Mouse (Mus musculus): ENCODE measurements around the gene Fhit. TPM values are rescaled to one million over a fixed set of nuclear protein-coding genes. Genes with fewer than 3 reads are reported as not detected.

The Fhit gene
- polyA plus RNA-seq, 1 experiment: not detected

DNA sequence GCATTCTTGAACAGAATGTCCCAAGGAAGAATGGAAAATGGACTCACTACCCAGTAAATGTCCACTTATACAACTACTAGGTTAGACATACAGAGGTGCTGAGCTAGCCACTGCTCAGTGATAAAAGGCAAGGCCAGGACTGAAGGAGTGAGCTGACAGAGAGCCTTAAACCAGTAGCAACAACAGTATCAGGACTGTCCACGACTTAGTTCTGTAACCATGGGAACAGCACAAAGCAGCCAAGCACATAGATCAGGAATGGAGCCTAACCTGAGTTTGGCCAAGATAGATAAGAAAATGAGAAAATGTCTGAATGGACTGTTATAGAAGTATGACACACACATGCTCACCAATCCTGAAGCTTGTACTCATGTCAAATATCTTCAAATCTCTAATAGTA lies 279.1 kb downstream of the Fhit start:
- Histone ChIP-seq H3K4me1 (ENCODE audit: control insufficient read depth, insufficient read depth, low read length) (no peaks in the 10 kb centered on the region), H3K4me3 (replicated peaks; ENCODE audit: control insufficient read depth, low read depth, low read length) (no peak overlapping the region), H3K27ac (ENCODE audit: control insufficient read depth, insufficient read depth, low read depth, low read length, poor library complexity) (no peak overlapping the region)
- TF ChIP-seq CTCF (IDR thresholded peaks at IDR 0.05; ENCODE audit: control insufficient read depth, insufficient read depth, low read length) (no peak), POLR2A (IDR thresholded peaks at IDR 0.05; ENCODE audit: borderline replicate concordance, control insufficient read depth, low read depth, low read length) (no peak)
- WGBS: 39% methylated on average over 1 of the region's 1 CpGs

DNA sequence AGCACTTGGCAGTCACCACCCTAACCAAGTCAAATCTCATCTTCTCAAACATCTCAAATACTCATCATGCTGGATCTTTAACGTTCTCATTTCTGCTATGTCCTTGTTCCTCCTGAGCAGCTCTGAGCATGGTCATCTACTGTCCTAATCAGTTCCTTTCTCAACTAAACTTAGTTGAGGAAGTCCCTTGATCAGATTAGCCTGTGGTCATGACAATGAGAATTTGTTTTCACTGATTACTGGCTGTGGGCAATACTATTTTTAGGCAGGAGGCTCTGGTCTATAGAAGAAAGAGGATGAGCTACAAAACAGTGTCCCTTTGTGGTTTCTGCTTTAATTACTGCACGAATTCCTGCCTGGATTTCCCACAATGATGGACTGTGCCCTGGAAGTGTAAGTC lies 281.1 kb downstream of the Fhit start:
- Histone ChIP-seq H3K4me3 (replicated peaks; ENCODE audit: control insufficient read depth, low read depth, low read length) (no peak overlapping the region), H3K4me1 (ENCODE audit: control insufficient read depth, insufficient read depth, low read length) (no peaks in the 10 kb centered on the region), H3K27ac (ENCODE audit: control insufficient read depth, insufficient read depth, low read depth, low read length, poor library complexity) (no peak overlapping the region)
- TF ChIP-seq CTCF (IDR thresholded peaks at IDR 0.05; ENCODE audit: control insufficient read depth, insufficient read depth, low read length) (no peak), POLR2A (IDR thresholded peaks at IDR 0.05; ENCODE audit: borderline replicate concordance, control insufficient read depth, low read depth, low read length) (no peak)
- 16% methylated on average over 2 of the region's 2 CpGs for WGBS

- Histone ChIP-seq H3K27ac (ENCODE audit: control insufficient read depth, insufficient read depth, low read depth, low read length, poor library complexity) (no peak overlapping the region), H3K4me1 (ENCODE audit: control insufficient read depth, insufficient read depth, low read length) (no peaks in the 10 kb centered on the region), H3K4me3 (replicated peaks; ENCODE audit: control insufficient read depth, low read depth, low read length) (no peak overlapping the region)
- TF ChIP-seq POLR2A (IDR thresholded peaks at IDR 0.05; ENCODE audit: borderline replicate concordance, control insufficient read depth, low read depth, low read length) (no peak), CTCF (IDR thresholded peaks at IDR 0.05; ENCODE audit: control insufficient read depth, insufficient read depth, low read length) (no peak)
- WGBS: 74% methylated on average over 3 of the region's 3 CpGs
Observed at GRCm38 (mm10) chr14:10874595-10875372, 287.1 kb downstream of the Fhit start.

DNA sequence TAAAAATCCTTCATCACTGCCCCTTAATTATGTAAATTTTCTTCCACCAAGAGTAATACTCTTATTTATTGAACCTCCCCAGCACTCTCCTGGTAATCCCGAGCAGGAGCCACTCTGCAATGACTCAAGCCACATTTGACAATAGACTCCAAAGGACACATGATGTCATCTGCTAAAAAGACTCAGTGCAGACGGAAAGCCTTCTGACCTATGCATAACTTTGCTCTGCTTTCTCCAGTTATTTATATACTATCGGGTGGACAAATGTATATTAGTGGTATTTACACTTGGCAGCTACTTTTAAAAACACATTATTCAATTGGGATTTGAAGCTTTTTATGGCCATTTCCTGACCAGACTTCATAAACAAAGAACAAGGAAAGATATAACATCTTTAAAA lies 304.2 kb downstream of the Fhit start:
- Histone ChIP-seq H3K4me1 (ENCODE audit: control insufficient read depth, insufficient read depth, low read length) (no peaks in the 10 kb centered on the region), H3K4me3 (replicated peaks; ENCODE audit: control insufficient read depth, low read depth, low read length) (no peak overlapping the region), H3K27ac (ENCODE audit: control insufficient read depth, insufficient read depth, low read depth, low read length, poor library complexity) (no peak overlapping the region)
- no peak for TF ChIP-seq CTCF (IDR thresholded peaks at IDR 0.05; ENCODE audit: control insufficient read depth, insufficient read depth, low read length)
- TF ChIP-seq POLR2A (IDR thresholded peaks at IDR 0.05; ENCODE audit: borderline replicate concordance, control insufficient read depth, low read depth, low read length): no peak
- 73% methylated on average over 3 of the region's 3 CpGs for WGBS

- Histone ChIP-seq H3K27ac (ENCODE audit: control insufficient read depth, insufficient read depth, low read depth, low read length, poor library complexity) (no peak overlapping the region), H3K4me3 (replicated peaks; ENCODE audit: control insufficient read depth, low read depth, low read length) (no peak overlapping the region), H3K4me1 (ENCODE audit: control insufficient read depth, insufficient read depth, low read length) (no peaks in the 10 kb centered on the region)
- TF ChIP-seq POLR2A (IDR thresholded peaks at IDR 0.05; ENCODE audit: borderline replicate concordance, control insufficient read depth, low read depth, low read length): no peak
- no peak for TF ChIP-seq CTCF (IDR thresholded peaks at IDR 0.05; ENCODE audit: control insufficient read depth, insufficient read depth, low read length)
- 75% methylated on average over 1 of the region's 1 CpGs for WGBS
Observed at GRCm38 (mm10) chr14:10851936-10852335, 309.9 kb downstream of the Fhit start.

GRCm38 (mm10) chr14:10836001-10836400 lies 325.8 kb downstream of the Fhit start:
- Histone ChIP-seq H3K4me3 (replicated peaks; ENCODE audit: control insufficient read depth, low read depth, low read length) (no peak overlapping the region), H3K4me1 (ENCODE audit: control insufficient read depth, insufficient read depth, low read length) (no peaks in the 10 kb centered on the region), H3K27ac (ENCODE audit: control insufficient read depth, insufficient read depth, low read depth, low read length, poor library complexity) (no peak overlapping the region)
- TF ChIP-seq POLR2A (IDR thresholded peaks at IDR 0.05; ENCODE audit: borderline replicate concordance, control insufficient read depth, low read depth, low read length) (no peak), CTCF (IDR thresholded peaks at IDR 0.05; ENCODE audit: control insufficient read depth, insufficient read depth, low read length) (no peak)
- 86% methylated on average over 1 of the region's 1 CpGs for WGBS

DNA sequence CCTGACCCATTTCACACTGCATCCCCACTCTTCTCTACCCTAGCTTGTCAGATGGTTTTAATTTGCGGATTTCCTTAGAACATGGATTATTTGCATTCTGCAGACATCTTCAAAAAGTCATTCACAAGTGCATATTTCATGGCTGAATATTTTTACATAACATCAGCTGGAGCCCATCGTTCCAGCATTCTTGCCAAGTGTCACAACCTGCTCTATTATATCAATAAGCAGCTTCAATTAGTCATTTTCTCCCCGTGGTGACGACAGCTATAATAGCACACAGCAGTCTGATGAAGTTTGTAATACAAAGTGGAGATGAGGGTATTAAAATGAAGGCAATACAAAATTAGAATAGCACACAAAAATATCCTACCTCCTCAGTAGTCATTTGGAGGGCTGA lies 337.0 kb downstream of the Fhit start:
- Histone ChIP-seq H3K4me1 (ENCODE audit: control insufficient read depth, insufficient read depth, low read length) (no peaks in the 10 kb centered on the region), H3K4me3 (replicated peaks; ENCODE audit: control insufficient read depth, low read depth, low read length) (no peak overlapping the region), H3K27ac (ENCODE audit: control insufficient read depth, insufficient read depth, low read depth, low read length, poor library complexity) (no peak overlapping the region)
- TF ChIP-seq POLR2A (IDR thresholded peaks at IDR 0.05; ENCODE audit: borderline replicate concordance, control insufficient read depth, low read depth, low read length): no peak
- no peak for TF ChIP-seq CTCF (IDR thresholded peaks at IDR 0.05; ENCODE audit: control insufficient read depth, insufficient read depth, low read length)
- 75% methylated on average over 4 of the region's 4 CpGs for WGBS

DNA sequence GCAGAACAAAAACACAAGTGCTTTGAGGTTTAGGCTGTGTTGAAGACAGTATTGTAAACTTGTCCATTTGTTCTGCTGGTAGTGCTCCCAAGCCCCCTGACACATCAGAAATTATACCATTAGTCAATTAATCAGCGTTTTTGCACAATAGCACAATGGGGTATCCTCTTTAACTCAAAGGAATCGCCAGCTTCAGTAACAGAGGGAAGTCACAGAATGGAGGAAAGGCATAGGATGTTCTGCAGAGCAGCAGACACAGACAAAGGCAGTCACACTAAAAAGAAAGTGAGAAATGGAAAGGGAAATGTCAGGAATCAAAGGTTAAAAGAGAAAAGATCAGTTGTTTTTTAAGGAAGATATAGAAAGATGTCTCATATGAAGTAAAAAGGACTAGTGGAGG lies 348.3 kb downstream of the Fhit start:
- TF ChIP-seq CTCF (IDR thresholded peaks at IDR 0.05; ENCODE audit: control insufficient read depth, insufficient read depth, low read length): no peak
- TF ChIP-seq POLR2A (IDR thresholded peaks at IDR 0.05; ENCODE audit: borderline replicate concordance, control insufficient read depth, low read depth, low read length): no peak
- WGBS: 40% methylated on average over 2 of the region's 2 CpGs

More for the DNA sequence above, 348.3 kb downstream of the Fhit start:
- Histone ChIP-seq H3K4me3 (replicated peaks; ENCODE audit: control insufficient read depth, low read depth, low read length) (no peak overlapping the region), H3K4me1 (ENCODE audit: control insufficient read depth, insufficient read depth, low read length) (no peaks in the 10 kb centered on the region), H3K27ac (ENCODE audit: control insufficient read depth, insufficient read depth, low read depth, low read length, poor library complexity) (no peak overlapping the region)

All from bone marrow, adult 2 months (tissue).